Comparison of ENCODE assay signal across 12 mouse cellular contexts in the genomic region with DNA sequence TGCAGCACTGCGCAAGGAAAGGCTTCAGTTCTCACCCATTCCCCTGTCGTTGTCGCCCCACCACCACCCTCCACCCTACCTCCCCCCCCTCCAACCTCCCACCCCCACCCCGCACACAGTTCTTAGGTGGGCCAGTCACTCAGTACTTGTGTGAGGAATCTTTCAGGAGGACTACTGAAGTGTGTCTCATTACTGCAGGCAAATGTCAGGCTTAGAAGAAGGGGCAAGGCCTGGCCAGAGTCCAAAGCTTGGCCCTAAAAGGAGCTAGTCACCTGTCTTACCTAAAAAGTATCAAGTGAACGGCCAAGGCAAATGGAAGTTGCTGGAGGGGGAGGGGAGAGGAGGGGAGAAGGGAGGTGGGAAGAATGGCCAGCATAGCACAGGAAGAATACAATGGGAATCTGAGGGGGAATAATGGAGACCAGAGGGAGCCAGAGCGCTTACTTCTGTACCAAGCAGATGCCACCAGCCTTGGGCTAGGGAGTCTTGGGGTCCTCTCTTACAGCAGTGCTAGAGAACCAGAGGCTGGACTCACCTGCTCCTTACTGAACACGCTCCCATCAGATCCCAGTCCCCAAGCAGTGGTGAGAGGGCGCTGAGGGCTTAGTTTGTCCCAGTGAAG.
DNase-seq lines count a peak whose midpoint lies in the region; ATAC-seq lines count a peak whose summit lies in the region.
"Had no signal": no experiment of that assay in that cellular context is flagged by ENCODE, and none has a peak within 500 bp of the region (broad histone marks: within the 10 kb centered on the region; RNA-seq: fewer than 3 reads in every experiment).

No protein-coding gene starts in this region.

- H3K9ac ChIP-seq in heart, embryonic 15.5 days: no peak overlapping the region
- H3K9ac ChIP-seq in embryonic facial prominence, embryonic 15.5 days: no peak overlapping the region
- H3K9ac ChIP-seq in kidney, embryonic 14.5 days (ENCODE audit: low read depth, low read length): no peak overlapping the region; the same call in 1 of the 2 replicates
- no peak overlapping the region for H3K9ac ChIP-seq in lung, embryonic 16.5 days (ENCODE audit: low read length)

- H3K36me3 ChIP-seq in heart, embryonic 15.5 days: no peaks in the 10 kb centered on the region
- no peaks in the 10 kb centered on the region for H3K36me3 ChIP-seq in embryonic facial prominence, embryonic 15.5 days
- no peaks in the 10 kb centered on the region for H3K36me3 ChIP-seq in kidney, embryonic 14.5 days (ENCODE audit: control insufficient read depth, insufficient read depth, low read length)
- no peaks in the 10 kb centered on the region for H3K36me3 ChIP-seq in lung, embryonic 16.5 days (ENCODE audit: control insufficient read depth, insufficient read depth, low read length)
- H3K36me3 ChIP-seq: forebrain, embryonic 10.5 days had no signal

- ATAC-seq in heart, embryonic 15.5 days (replicated peaks; ENCODE audit: insufficient number of reproducible peaks, insufficient read depth, low FRiP score, low read depth): no peak
- ATAC-seq in embryonic facial prominence, embryonic 15.5 days (ENCODE audit: insufficient number of reproducible peaks, low FRiP score, low TSS enrichment, low read depth): no peak
- peak; percentile 52; the same call in 1 of the 2 replicates for ATAC-seq in kidney, embryonic 14.5 days (ENCODE audit: low FRiP score, low TSS enrichment)
- ATAC-seq in lung, embryonic 16.5 days (ENCODE audit: low read depth): peak; percentile 80

- H3K4me3 ChIP-seq in heart, embryonic 15.5 days: no peak overlapping the region
- H3K4me3 ChIP-seq in embryonic facial prominence, embryonic 15.5 days (replicated peaks): no peak overlapping the region
- H3K4me3 ChIP-seq in kidney, embryonic 14.5 days (ENCODE audit: low read length): no peak overlapping the region
- H3K4me3 ChIP-seq in lung, embryonic 16.5 days (ENCODE audit: low read length): no peak overlapping the region
- H3K4me3 ChIP-seq: forebrain, embryonic 10.5 days had no signal

- no peaks in the 10 kb centered on the region for H3K27me3 ChIP-seq in heart, embryonic 15.5 days
- no peaks in the 10 kb centered on the region for H3K27me3 ChIP-seq in embryonic facial prominence, embryonic 15.5 days
- no peaks in the 10 kb centered on the region for H3K27me3 ChIP-seq in kidney, embryonic 14.5 days (ENCODE audit: control insufficient read depth, insufficient read depth, low read length)
- H3K27me3 ChIP-seq in lung, embryonic 16.5 days (ENCODE audit: control insufficient read depth, insufficient read depth, low read depth, low read length): no peaks in the 10 kb centered on the region

- H3K27ac ChIP-seq in heart, embryonic 15.5 days: peak overlapping the region; percentile 52
- peak overlapping the region; percentile 71 for H3K27ac ChIP-seq in embryonic facial prominence, embryonic 15.5 days (replicated peaks)
- no peak overlapping the region for H3K27ac ChIP-seq in kidney, embryonic 14.5 days (ENCODE audit: low read depth, low read length)
- peak overlapping the region; percentile 90 for H3K27ac ChIP-seq in lung, embryonic 16.5 days (ENCODE audit: low read length)
- H3K27ac ChIP-seq: forebrain, embryonic 10.5 days had no signal

- H3K9me3 ChIP-seq in heart, embryonic 15.5 days (replicated peaks): no peaks in the 10 kb centered on the region
- H3K9me3 ChIP-seq in embryonic facial prominence, embryonic 15.5 days (replicated peaks): no peaks in the 10 kb centered on the region
- H3K9me3 ChIP-seq in kidney, embryonic 14.5 days (ENCODE audit: control insufficient read depth, low read length): no peaks in the 10 kb centered on the region; the same call in 1 of the 2 replicates
- H3K9me3 ChIP-seq in lung, embryonic 16.5 days (ENCODE audit: control insufficient read depth, low read length): no peaks in the 10 kb centered on the region
- H3K9me3 ChIP-seq: forebrain, embryonic 10.5 days had no signal

- DNase-seq in heart, adult 18-20 months: no peak
- no peak for DNase-seq in ovary, postnatal 36 days (ENCODE audit: low spot score)
- no peak for DNase-seq in layer of hippocampus, adult 9-11 months
- no peak for DNase-seq in layer of hippocampus, adult 11-12 months (ENCODE audit: low spot score)
- DNase-seq: adrenal gland, postnatal 14 days; gastrocnemius, postnatal 14 days; right cerebral cortex, postnatal 4 days had no signal

- H3K4me2 ChIP-seq in heart, embryonic 15.5 days: no peak overlapping the region
- no peak overlapping the region for H3K4me2 ChIP-seq in embryonic facial prominence, embryonic 15.5 days (replicated peaks)
- no peak overlapping the region for H3K4me2 ChIP-seq in kidney, embryonic 14.5 days (replicated peaks; ENCODE audit: low read depth, low read length)
- no peak overlapping the region for H3K4me2 ChIP-seq in lung, embryonic 16.5 days (ENCODE audit: low read depth, low read length)

- peaks cover 27% of the 10 kb centered on the region for H3K4me1 ChIP-seq in heart, embryonic 15.5 days (replicated peaks)
- peaks cover 28% of the 10 kb centered on the region for H3K4me1 ChIP-seq in embryonic facial prominence, embryonic 15.5 days
- peaks cover 3% of the 10 kb centered on the region; the same call in 1 of the 2 replicates for H3K4me1 ChIP-seq in kidney, embryonic 14.5 days (ENCODE audit: control insufficient read depth, insufficient read depth, low read length)
- peaks cover 28% of the 10 kb centered on the region for H3K4me1 ChIP-seq in lung, embryonic 16.5 days (replicated peaks; ENCODE audit: control insufficient read depth, insufficient read depth, low read length)

- 77% methylated on average over 8 of the region's 8 CpGs for WGBS in heart, embryonic 15.5 days
- WGBS in embryonic facial prominence, embryonic 15.5 days: 76% methylated on average over 8 of the region's 8 CpGs
- WGBS in kidney, embryonic 14.5 days: 72% methylated on average over 8 of the region's 8 CpGs
- 59% methylated on average over 8 of the region's 8 CpGs for WGBS in lung, embryonic 16.5 days

Comparison
In these comparisons a context has a peak if more than half of its experiments do, and no peak if none do; other contexts are left out.
1. ATAC-seq: peak in kidney, embryonic 14.5 days (single experiment) and lung, embryonic 16.5 days (single experiment); none in heart, embryonic 15.5 days (single experiment) and embryonic facial prominence, embryonic 15.5 days (single experiment).